Mouse (Mus musculus) hindbrain, embryonic 13.5 days (tissue): ENCODE measurements around the gene Slc25a38. TPM values are rescaled to one million over a fixed set of nuclear protein-coding genes. Genes with fewer than 3 reads are reported as not detected.

Experiments
- ATAC-seq: fragments of 200-750 bp; cut with Nextera tagmentation; 2 replicates; pipeline ENCODE4 v1.8.0; 2017; ENCODE audit warnings: moderate TSS enrichment; ENCODE audit not compliant: low FRiP score
- H3K27ac ChIP-seq: fragments of 300-500 bp; sonication (generic); 2 replicates; pipeline ENCODE4 v1.5.1; 2015; ENCODE audit warnings: inconsistent platforms, mild to moderate bottlenecking, moderate library complexity
- H3K27me3 ChIP-seq: fragments of 300-500 bp; sonication (generic); 2 replicates; pipeline ENCODE4 v1.6.1; 2015; ENCODE audit warnings: mild to moderate bottlenecking, inconsistent platforms
- H3K36me3 ChIP-seq: fragments of 300-500 bp; sonication (generic); 2 replicates; pipeline ENCODE4 v1.6.1; 2015; ENCODE audit warnings: mild to moderate bottlenecking, inconsistent platforms
- H3K4me1 ChIP-seq: fragments of 300-500 bp; sonication (generic); replicated peaks from 2 replicates; pipeline ENCODE4 v1.6.1; 2015; ENCODE audit warnings: inconsistent platforms
- H3K4me2 ChIP-seq: fragments of 300-500 bp; sonication (generic); 2 replicates; pipeline ENCODE4 v1.6.1; 2015; ENCODE audit warnings: inconsistent platforms, mild to moderate bottlenecking, moderate library complexity
- H3K4me3 ChIP-seq: fragments of 300-500 bp; sonication (generic); 2 replicates; pipeline ENCODE4 v1.5.1; 2015; ENCODE audit warnings: mild to moderate bottlenecking, inconsistent platforms
- H3K9ac ChIP-seq: fragments of 300-500 bp; sonication (generic); 2 replicates; pipeline ENCODE4 v1.6.1; 2015; ENCODE audit warnings: mild to moderate bottlenecking, inconsistent platforms
- H3K9me3 ChIP-seq: fragments of 300-500 bp; sonication (generic); 2 replicates; pipeline ENCODE4 v1.6.1; 2016; ENCODE audit warnings: inconsistent platforms
- WGBS: fragments of 180-500 bp; shearing (Covaris S2); methylation state at CpG from one replicate; pipeline ENCODE4 v1.1.7; 2015; 5-methylcytosine and 5-hydroxymethylcytosine counted together
- polyA plus RNA-seq: library from polyadenylated mRNA; unstranded; fragments of >200 nt; fragmentation: Nextera tagmentation; extraction: Ambion mirVana; gene quantifications from 2 replicates; pipeline ENCODE4 v1.2.1, GENCODE M21; 2015

Gene Slc25a38
- polyA plus RNA-seq, 1 experiment from 2014 or later = 35.5 TPM

DNA sequence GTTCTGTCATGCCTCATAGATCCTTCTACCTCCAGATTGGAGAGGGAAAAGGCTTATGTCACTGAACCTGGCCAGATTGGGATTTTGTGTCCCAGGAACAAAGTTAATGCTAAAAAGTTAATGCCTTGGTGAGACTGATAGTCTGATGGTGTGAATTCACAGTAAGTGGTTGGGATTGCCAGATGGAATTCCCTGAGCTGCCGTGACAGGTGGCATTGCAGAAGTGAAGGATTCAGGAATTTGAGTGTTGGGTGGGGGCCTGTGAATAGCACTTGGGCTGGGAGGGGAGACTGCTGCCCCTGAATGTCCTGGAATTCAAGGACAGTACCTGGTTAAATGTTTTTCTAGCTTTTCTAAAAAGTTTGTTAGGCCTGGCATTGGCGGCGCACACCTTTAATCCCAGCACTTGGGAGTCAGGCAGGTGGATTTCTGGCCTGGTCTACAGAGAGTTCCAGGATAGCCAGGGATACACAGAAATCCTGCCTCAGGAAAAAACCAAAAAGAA lies 21.7 kb downstream of the Slc25a38 start:
- no peak overlapping the region for H3K9ac ChIP-seq
- WGBS = 96% methylated on average over 3 of the region's 3 CpGs
- no peaks in the 10 kb centered on the region for H3K27me3 ChIP-seq
- peaks cover 45% of the 10 kb centered on the region for H3K36me3 ChIP-seq
- H3K27ac ChIP-seq = no peak overlapping the region
- ATAC-seq = no peak
- no peaks in the 10 kb centered on the region for H3K9me3 ChIP-seq
- no peak overlapping the region for H3K4me2 ChIP-seq
- peaks cover 21% of the 10 kb centered on the region for H3K4me1 ChIP-seq
- no peak overlapping the region for H3K4me3 ChIP-seq

DNA sequence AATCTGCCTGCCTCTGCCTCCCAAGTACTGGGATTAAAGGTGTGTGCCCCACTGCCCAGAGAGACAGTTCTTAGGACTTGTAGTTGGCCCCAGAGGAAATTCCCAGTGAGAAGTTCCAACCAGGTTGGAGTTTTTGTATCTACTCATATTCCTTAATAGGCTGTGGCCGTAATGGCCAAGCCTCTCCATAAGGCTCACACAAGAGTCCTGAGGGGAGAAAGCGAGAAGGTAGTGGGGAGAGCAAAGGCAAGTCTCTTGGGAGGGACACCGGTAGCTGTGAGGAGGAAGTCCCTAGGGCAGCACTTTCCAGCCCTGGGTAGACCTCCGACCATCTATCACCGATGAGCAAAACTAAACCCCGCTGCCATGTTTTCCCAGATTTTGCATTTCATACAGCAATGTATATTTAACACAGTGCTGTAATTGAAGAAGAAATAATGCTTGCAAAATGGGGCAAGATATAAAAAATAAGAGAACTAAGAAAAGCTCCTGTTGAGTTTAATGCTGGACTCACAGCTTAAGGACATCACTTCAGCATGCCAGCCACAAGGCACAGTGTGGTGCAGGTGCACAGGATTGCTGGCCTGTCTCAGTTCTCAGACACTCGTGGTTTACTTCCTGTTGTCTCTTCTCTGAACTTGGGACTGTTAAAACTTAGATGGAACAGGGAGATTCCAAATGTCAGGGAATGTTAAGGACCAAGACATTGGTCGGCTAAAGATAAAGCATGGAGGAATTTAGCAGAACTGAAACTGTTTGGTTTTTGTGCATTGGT lies 23.0 kb downstream of the Slc25a38 start:
- Histone ChIP-seq H3K4me1 (peaks cover 18% of the 10 kb centered on the region), H3K27me3 (no peaks in the 10 kb centered on the region), H3K9me3 (no peaks in the 10 kb centered on the region), H3K4me2 (no peak overlapping the region), H3K27ac (no peak overlapping the region), H3K36me3 (peaks cover 45% of the 10 kb centered on the region), H3K4me3 (no peak overlapping the region), H3K9ac (no peak overlapping the region)
- no peak for ATAC-seq
- WGBS = 42% methylated on average over 8 of the region's 8 CpGs

DNA sequence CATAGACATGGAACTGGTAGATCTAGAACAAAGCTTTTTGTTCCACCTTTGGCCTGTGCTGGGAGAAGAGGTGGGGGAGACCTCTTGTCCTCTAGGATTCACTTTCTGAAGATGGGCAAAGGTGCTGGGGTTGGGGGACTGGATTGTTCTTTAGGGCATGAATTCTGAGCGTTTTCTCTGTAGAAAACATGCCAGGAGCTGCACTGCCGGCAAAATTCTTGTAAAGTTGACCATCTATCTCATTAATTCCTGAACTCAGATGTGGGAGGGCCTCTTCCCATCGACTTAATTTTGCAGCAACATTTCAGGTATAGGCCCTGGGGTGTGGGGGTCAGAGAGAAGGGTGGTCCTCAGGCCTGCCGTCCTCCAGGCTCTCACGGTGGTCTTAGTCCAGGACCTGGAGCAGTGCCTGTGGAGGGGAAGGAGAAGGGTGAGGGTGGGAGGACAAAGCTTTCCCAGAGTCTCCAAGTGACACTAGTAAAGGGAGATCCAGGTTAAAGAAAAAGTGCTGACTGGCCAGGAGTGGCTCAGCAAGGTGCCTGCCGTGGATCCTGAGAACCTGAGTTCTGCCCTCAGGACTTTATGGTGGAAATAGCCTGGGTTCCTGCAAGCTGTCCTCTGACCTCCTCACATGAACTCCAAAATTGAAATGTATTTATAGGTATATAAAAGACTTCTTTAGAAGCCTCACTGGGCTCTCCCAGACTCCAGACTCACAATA lies 23.7 kb downstream of the Slc25a38 start:
- Histone ChIP-seq H3K4me1 (peaks cover 10% of the 10 kb centered on the region), H3K9me3 (no peaks in the 10 kb centered on the region), H3K9ac (no peak overlapping the region), H3K36me3 (peaks cover 43% of the 10 kb centered on the region), H3K27me3 (no peaks in the 10 kb centered on the region), H3K27ac (no peak overlapping the region), H3K4me3 (no peak overlapping the region), H3K4me2 (no peak overlapping the region)
- 61% methylated on average over 6 of the region's 6 CpGs for WGBS
- ATAC-seq = no peak

DNA sequence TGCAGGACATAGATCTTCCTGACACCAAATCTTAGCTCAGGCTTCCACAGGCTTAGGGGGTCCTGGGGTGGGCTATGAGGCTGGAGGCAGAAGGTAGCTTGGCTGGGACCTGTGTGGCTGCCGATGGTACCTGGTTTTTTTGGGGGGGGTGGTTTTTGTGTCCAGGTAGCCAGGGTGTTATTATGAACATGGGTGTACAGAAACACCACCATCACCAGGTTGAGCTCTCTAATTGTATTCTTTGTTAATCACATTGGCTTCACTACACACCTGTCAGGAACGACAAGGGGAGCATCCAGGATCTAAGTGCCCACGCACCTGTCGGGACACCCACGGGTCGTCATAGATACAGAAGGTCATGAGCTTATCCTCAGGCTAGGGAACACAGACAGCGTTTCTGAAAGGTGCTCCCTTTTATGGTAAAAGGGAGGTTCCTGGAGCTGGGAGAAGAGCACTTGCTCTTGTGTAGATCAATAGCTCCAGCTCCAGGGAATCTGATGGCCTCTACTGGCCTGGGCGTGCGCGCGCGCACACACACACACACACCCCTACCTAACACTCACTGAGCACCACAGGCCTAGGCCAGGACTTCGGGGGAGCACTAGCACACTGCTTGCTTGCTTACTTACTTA lies 24.5 kb downstream of the Slc25a38 start:
- H3K4me1 ChIP-seq = peaks cover 3% of the 10 kb centered on the region
- no peak overlapping the region for H3K27ac ChIP-seq
- no peaks in the 10 kb centered on the region for H3K27me3 ChIP-seq
- peaks cover 35% of the 10 kb centered on the region for H3K36me3 ChIP-seq
- H3K9me3 ChIP-seq = no peaks in the 10 kb centered on the region
- H3K4me2 ChIP-seq = no peak overlapping the region
- ATAC-seq = peak; percentile 58; the same call in 1 of the 2 replicates
- H3K4me3 ChIP-seq = no peak overlapping the region
- no peak overlapping the region for H3K9ac ChIP-seq
- whole genome bisulfite sequencing = 88% methylated on average over 13 of the region's 13 CpGs

DNA sequence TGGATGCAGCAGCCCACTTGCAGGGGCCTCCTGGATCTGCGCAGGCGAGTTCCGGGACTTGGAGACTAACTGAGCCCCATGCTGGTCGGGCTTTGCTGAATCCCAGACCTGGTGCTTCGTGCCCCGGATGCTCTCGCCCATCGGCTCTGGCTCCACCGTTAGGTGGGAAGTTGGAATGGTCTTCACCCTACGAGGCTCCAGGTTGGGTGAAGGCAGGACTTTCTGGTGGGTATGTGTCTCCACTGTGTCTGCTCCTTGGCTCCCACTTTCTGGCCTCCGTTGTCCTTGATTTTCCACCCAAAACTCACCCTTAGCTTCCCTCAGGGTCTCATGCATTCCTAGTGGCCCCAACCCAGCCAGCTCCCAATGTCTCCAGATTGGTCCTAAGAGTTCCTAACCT lies 25.3 kb downstream of the Slc25a38 start:
- 87% methylated on average over 11 of the region's 11 CpGs for WGBS
- H3K9me3 ChIP-seq = no peaks in the 10 kb centered on the region
- H3K27me3 ChIP-seq = no peaks in the 10 kb centered on the region
- no peak overlapping the region for H3K4me2 ChIP-seq
- ATAC-seq = no peak
- H3K4me3 ChIP-seq = no peak overlapping the region
- H3K9ac ChIP-seq = no peak overlapping the region
- H3K27ac ChIP-seq = no peak overlapping the region
- no peaks in the 10 kb centered on the region for H3K4me1 ChIP-seq
- H3K36me3 ChIP-seq = peaks cover 28% of the 10 kb centered on the region

DNA sequence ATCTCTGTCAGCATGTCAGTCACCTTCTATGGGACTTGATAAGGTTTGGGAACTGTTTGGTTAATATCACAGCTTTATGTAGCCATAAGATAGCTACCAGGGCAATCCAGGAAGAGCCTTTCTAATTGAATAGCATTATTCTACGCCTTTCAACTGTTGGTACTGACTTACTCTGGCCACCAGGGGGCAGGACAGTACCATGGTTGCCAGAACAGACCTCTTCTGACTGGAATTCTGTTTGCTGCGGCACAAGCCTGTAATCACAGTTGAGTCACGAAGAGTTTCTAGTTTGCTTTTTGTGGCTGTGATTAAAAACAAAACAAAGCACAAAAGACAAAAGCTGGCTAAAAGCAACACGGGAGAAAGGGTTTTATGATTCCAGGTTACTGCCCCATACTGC lies 30.5 kb downstream of the Slc25a38 start:
- H3K4me2 ChIP-seq = no peak overlapping the region
- H3K4me3 ChIP-seq = no peak overlapping the region
- H3K9me3 ChIP-seq = no peaks in the 10 kb centered on the region
- no peaks in the 10 kb centered on the region for H3K36me3 ChIP-seq
- no peaks in the 10 kb centered on the region for H3K4me1 ChIP-seq
- H3K9ac ChIP-seq = no peak overlapping the region
- peak; percentile 80 for ATAC-seq
- H3K27me3 ChIP-seq = 0 out of 2 replicates have a peak, but pooled peaks cover 7% of the 10 kb centered on the region
- WGBS = 19% methylated on average over 4 of the region's 4 CpGs
- H3K27ac ChIP-seq = no peak overlapping the region

DNA sequence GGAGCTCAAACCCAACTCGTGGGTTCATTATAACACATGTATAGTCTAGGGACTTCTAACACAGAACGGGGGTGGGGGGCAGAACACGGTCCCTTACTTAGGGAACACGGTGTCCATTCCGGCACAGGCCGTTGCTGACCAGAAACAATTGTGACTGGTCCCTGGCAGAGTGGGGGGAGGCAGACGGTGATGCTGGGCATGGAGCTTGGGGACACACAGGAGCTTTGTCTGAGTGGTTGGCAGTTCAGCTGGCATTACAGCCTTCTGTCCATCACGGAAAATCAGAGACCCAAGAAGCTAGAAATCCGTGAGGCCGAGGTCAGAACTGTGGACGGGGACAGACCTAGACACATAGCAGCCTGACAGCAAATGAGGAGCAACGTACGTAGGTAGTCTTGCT lies 34.3 kb downstream of the Slc25a38 start:
- WGBS = 87% methylated on average over 13 of the region's 13 CpGs

DNA sequence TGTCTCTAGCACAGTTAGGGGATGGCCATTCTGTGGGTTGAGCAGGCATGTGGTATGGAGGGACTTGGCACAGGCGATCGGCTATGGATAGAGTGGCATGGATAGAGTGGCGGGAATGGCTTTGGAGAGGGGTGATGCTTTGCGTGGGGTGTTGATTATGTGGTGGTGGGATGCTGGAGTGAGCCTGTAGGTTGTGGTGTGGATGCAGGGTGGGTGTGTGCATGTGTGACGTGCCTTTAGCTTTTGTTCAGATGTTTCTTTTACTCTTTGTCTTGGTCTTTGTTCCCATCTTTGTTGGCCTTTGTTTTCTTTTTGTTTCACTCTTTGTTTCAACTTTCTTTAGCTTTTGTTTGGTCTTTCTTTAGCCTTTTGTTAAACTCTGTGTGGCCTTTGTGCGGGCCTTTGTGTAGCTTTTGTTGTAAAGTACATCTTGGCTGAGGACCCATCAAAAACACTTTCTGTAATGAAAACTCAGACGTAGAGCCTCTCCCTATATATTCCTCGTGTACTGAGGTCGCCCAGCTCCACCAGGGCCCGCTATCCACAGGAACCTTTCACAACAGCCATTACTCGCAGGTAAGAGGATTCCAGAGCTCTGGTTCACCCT lies 39.2 kb downstream of the Slc25a38 start, which contains the start of gene Mobp:
Gene Mobp (plus strand): TSS at position 486 of the 607 bp plus-strand sequence.
- Histone ChIP-seq H3K27ac (no peak within 1 kb of the TSS), H3K4me1 (0 out of 2 replicates have a peak, but pooled peaks cover 5% of the 10 kb centered on the region), H3K4me3 (no peak within 1 kb of the TSS), H3K27me3 (peaks cover 47% of the 10 kb centered on the region), H3K36me3 (no peaks in the 10 kb centered on the region), H3K4me2 (no peak within 1 kb of the TSS), H3K9ac (no peak within 1 kb of the TSS), H3K9me3 (no peaks in the 10 kb centered on the region)
- 29% methylated on average over 11 of the region's 11 CpGs for WGBS
- no peak for ATAC-seq

More for the DNA sequence above, 34.3 kb downstream of the Slc25a38 start:
- no peak overlapping the region for H3K9ac ChIP-seq
- no peaks in the 10 kb centered on the region for H3K36me3 ChIP-seq
- no peak overlapping the region for H3K27ac ChIP-seq
- H3K27me3 ChIP-seq = peaks cover 16% of the 10 kb centered on the region
- H3K4me1 ChIP-seq = 0 out of 2 replicates have a peak, but pooled peaks cover 5% of the 10 kb centered on the region
- no peak overlapping the region for H3K4me2 ChIP-seq
- H3K4me3 ChIP-seq = no peak overlapping the region
- no peak for ATAC-seq
- H3K9me3 ChIP-seq = no peaks in the 10 kb centered on the region

DNA sequence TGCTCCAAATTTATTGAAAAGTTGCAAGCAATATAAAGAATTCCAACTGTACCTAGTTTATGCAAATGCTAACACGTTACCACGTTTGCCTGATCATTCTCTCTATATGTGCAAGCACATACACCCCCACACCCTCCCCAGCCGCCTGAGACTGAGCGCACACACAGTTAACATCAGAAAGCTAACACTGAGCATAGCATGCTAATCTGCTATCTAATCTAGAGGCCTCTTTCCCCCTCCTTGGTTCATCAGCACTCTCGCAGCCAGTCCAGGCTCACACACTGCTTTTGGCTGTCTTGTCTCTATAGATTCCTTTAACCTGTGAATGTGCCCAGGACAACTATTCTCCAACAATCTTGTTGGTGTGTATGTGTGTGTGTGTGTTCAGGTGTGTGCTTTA lies 41.0 kb downstream of the Slc25a38 start:
- H3K36me3 ChIP-seq = no peaks in the 10 kb centered on the region
- no peak overlapping the region for H3K4me2 ChIP-seq
- no peak overlapping the region for H3K9ac ChIP-seq
- WGBS = 80% methylated on average over 5 of the region's 5 CpGs
- H3K9me3 ChIP-seq = no peaks in the 10 kb centered on the region
- 0 out of 2 replicates have a peak, but pooled peaks cover 5% of the 10 kb centered on the region for H3K4me1 ChIP-seq
- peaks cover 54% of the 10 kb centered on the region for H3K27me3 ChIP-seq
- ATAC-seq = no peak
- H3K27ac ChIP-seq = no peak overlapping the region
- no peak overlapping the region for H3K4me3 ChIP-seq

DNA sequence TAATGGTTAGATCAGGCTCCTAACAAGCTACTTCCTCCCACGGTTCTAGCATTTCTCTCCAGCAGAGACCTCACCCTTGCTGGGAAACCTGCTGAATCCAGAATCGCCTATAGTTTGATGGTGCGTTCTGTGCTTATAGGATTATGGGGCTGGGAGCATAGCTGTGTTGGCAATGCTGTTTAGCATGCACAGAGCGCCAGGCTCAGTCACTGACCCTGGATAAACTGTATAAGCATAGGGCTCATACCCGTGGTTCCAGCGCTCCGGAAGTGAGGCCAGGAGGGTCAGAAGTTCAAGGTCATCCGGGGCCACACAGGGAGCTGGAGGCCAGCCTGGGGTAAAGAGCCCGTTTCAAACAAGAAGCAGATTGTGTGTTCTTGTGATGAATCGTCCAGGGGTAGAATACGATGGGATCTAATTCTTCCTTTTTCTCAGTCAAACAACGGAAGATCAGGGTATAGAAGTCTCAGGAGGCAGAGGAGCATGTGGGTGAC lies 41.8 kb downstream of the Slc25a38 start:
- no peak overlapping the region for H3K27ac ChIP-seq
- H3K4me2 ChIP-seq = no peak overlapping the region
- H3K9me3 ChIP-seq = no peaks in the 10 kb centered on the region
- peaks cover 54% of the 10 kb centered on the region for H3K27me3 ChIP-seq
- 0 out of 2 replicates have a peak, but pooled peaks cover 5% of the 10 kb centered on the region for H3K4me1 ChIP-seq
- no peak overlapping the region for H3K4me3 ChIP-seq
- no peaks in the 10 kb centered on the region for H3K36me3 ChIP-seq
- ATAC-seq = no peak
- WGBS = 76% methylated on average over 12 of the region's 12 CpGs
- no peak overlapping the region for H3K9ac ChIP-seq

DNA sequence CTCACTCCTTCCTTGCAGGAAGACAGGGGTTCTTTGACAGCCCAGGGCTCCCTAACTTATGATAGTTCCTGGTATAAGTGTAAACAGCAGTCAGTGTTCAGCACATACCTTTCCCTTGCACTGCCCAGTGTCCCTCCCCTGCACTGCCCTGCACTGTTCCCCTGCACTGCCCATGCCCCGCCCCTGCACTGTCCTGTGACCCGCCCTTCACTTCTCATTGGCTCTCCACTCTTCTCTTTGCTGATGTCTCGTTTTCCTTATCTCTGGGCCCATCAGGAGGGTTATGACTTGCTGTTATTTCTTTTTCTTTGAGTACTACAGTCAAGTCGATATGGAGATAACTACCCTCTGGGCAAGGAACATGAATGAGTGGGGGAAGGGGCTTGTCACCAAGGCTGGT lies 47.9 kb downstream of the Slc25a38 start:
- H3K36me3 ChIP-seq = no peaks in the 10 kb centered on the region
- H3K27me3 ChIP-seq = 0 out of 2 replicates have a peak, but pooled peaks cover 16% of the 10 kb centered on the region
- H3K4me2 ChIP-seq = no peak overlapping the region
- peak; percentile 63; the same call in 1 of the 2 replicates for ATAC-seq
- no peak overlapping the region for H3K9ac ChIP-seq
- H3K4me1 ChIP-seq = peaks cover 13% of the 10 kb centered on the region
- WGBS = 41% methylated on average over 4 of the region's 4 CpGs
- H3K9me3 ChIP-seq = no peaks in the 10 kb centered on the region
- H3K27ac ChIP-seq = peak overlapping the region; percentile 63
- no peak overlapping the region for H3K4me3 ChIP-seq
